Mouse (Mus musculus): ENCODE results near the gene Ubl3. TPM values are rescaled to one million over a fixed set of nuclear protein-coding genes. Genes with fewer than 3 reads are reported as not detected.

The Ubl3 gene
- polyA plus RNA-seq, 1 experiment from 2014 or later = 82.9 TPM

DNA sequence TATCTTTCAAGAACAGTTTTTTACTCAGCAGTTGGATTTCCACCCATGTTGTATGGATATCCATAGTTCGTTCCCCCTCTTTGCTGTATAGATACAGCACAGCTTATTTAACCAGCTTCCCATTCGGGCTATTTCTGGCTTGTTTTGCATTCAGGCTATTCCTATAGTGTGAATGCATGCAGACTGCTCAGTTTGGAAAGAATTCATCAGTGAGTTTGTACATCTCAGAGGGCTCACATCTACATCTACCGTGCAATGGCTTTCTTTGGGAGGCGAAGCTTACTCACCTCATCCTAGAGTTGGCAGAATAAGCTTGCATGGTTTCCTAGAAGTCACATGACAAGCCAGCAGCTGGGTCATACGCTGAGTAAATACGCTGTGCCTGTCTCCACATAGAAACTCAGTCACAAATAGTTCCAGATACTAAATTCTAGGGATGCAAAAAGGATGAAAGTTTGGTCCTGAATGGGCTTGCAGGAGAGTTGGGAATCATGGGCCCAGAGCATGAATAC lies 88.8 kb downstream of the Ubl3 start:
- Histone ChIP-seq H3K27me3 (replicated peaks) (no peaks in the 10 kb centered on the region), H3K9me3 (no peaks in the 10 kb centered on the region), H3K36me3 (no peaks in the 10 kb centered on the region), H3K27ac (no peak overlapping the region), H3K4me1 (replicated peaks) (no peaks in the 10 kb centered on the region; the same call in 1 of the 2 replicates), H3K4me3 (replicated peaks) (no peak overlapping the region), H3K9ac (no peak overlapping the region), H3K4me2 (replicated peaks) (no peak overlapping the region)
- ATAC-seq = no peak
- WGBS = 84% methylated on average over 6 of the region's 6 CpGs

Other genes starting within 250 kb of the Ubl3 start
- gene Slc7a1, start 152.9 kb downstream of the Ubl3 start, polyA plus RNA-seq (2015; fragmentation: Nextera tagmentation; extraction: Ambion mirVana) = 26.5 and 28.8 TPM in 2 replicates

All from intestine, embryonic 15.5 days (tissue).